Mouse (Mus musculus) cerebellum, adult 9-11 months (tissue): Measurements from ENCODE around the gene Bak1.

Experiments
- DNase-seq: peaks from one replicate; pipeline ENCODE4 v3.0.0; 2022

Bak1 gene

GRCm38 (mm10) chr17:27048445-27049239 lies 19.8 kb upstream of the Bak1 start:
- no peak for DNase-seq

GRCm38 (mm10) chr17:27047762-27048444 lies 19.1 kb upstream of the Bak1 start:
- DNase-seq, result no peak

GRCm38 (mm10) chr17:27045164-27045563 lies 16.4 kb upstream of the Bak1 start:
- DNase-seq, result no peak

- no peak for DNase-seq
Measured at GRCm38 (mm10) chr17:27042840-27043239, 14.0 kb upstream of the Bak1 start.

- no peak for DNase-seq
Measured at GRCm38 (mm10) chr17:27041787-27042055, 12.9 kb upstream of the Bak1 start.

- no peak for DNase-seq
Measured at GRCm38 (mm10) chr17:27041046-27041786, 12.4 kb upstream of the Bak1 start.

- no peak for DNase-seq
Measured at GRCm38 (mm10) chr17:27040304-27041045, 11.7 kb upstream of the Bak1 start.

GRCm38 (mm10) chr17:27039432-27040102 lies 10.8 kb upstream of the Bak1 start:
- no peak for DNase-seq

- DNase-seq, result no peak
Measured at GRCm38 (mm10) chr17:27038335-27039050, 9.7 kb upstream of the Bak1 start.

GRCm38 (mm10) chr17:27036465-27036864 lies 7.7 kb upstream of the Bak1 start:
- no peak for DNase-seq

GRCm38 (mm10) chr17:27032869-27033268 lies 4.1 kb upstream of the Bak1 start:
- peak; percentile 74 for DNase-seq

- no peak for DNase-seq
Measured at GRCm38 (mm10) chr17:27032328-27032727, 3.5 kb upstream of the Bak1 start.

GRCm38 (mm10) chr17:27030896-27031295 lies 2.1 kb upstream of the Bak1 start:
- no peak for DNase-seq

GRCm38 (mm10) chr17:27029431-27029830 lies 622 bp upstream of the Bak1 start:
- DNase-seq, result peak; percentile 60

GRCm38 (mm10) chr17:27028284-27028795 lies 469 bp downstream of the Bak1 start:
- peak; percentile 91 for DNase-seq

GRCm38 (mm10) chr17:27027460-27028283 lies 1.1 kb downstream of the Bak1 start:
- DNase-seq, result peak; percentile 60

- DNase-seq, result no peak
Measured at GRCm38 (mm10) chr17:27025951-27026350, 2.9 kb downstream of the Bak1 start.

GRCm38 (mm10) chr17:27025326-27025902 lies 3.4 kb downstream of the Bak1 start:
- DNase-seq, result no peak

GRCm38 (mm10) chr17:27023342-27023741 lies 5.5 kb downstream of the Bak1 start:
- no peak for DNase-seq

- DNase-seq, result no peak
Measured at GRCm38 (mm10) chr17:27021736-27022135, 7.1 kb downstream of the Bak1 start.
